Mouse (Mus musculus): ENCODE measurements around the gene Cspg4. TPM values are rescaled to one million over a fixed set of nuclear protein-coding genes. Genes with fewer than 3 reads are reported as not detected.
"Not testable (repeated sequence)": the region's sequence is repeated elsewhere in the genome, so short reads cannot be mapped to it uniquely, and the experiment has no call there.

Cspg4 gene
- total RNA-seq, 2 experiments from 2014 or later: 13.8 to 17.0 TPM

GRCm38 (mm10) chr9:56925291-56926024 lies 60.6 kb downstream of the Cspg4 start:
- DNase-seq (ENCODE audit: low spot score in 2 of 2): no peak

DNA sequence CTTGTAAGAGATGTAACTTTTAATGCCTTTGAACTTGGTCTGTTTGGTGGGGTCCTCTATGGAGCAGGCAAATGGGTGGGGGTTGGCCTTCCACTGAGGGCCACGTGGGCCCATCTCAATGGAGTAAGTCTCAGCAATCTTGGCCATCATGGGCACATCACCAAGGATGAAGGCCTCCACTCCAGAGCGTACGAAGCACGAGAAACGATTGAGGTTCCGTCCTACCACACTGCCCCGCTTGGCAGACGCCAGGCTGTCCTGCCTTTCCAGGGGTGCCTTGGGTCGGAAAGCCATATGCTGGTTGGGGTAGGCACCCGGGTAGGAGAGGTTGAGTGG lies 61.2 kb downstream of the Cspg4 start:
- DNase-seq (ENCODE audit: low spot score in 2 of 2): no peak

DNA sequence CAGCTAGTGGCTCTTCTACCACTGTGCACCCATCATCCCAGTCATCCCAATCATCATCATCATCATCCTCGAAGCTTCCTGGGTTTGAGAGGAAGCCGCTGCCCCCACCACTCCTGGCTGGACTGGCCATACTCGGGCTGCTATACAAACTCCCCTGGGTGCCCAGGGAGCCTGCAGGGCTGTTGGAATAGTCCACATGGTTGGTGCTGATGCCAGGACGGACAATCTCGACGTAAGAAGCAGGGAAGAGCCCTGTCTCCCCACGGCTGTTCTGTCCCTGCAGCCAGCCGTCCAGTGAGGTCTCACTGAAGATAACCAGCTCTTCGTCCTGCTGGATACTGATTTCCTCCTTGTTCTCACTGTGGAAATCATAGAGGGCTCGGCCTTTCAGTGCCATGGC lies 61.6 kb downstream of the Cspg4 start:
- no peak for DNase-seq (ENCODE audit: low spot score in 2 of 2)

GRCm38 (mm10) chr9:56927191-56928012 lies 62.6 kb downstream of the Cspg4 start:
- no peak for DNase-seq (ENCODE audit: low spot score in 2 of 2)

DNA sequence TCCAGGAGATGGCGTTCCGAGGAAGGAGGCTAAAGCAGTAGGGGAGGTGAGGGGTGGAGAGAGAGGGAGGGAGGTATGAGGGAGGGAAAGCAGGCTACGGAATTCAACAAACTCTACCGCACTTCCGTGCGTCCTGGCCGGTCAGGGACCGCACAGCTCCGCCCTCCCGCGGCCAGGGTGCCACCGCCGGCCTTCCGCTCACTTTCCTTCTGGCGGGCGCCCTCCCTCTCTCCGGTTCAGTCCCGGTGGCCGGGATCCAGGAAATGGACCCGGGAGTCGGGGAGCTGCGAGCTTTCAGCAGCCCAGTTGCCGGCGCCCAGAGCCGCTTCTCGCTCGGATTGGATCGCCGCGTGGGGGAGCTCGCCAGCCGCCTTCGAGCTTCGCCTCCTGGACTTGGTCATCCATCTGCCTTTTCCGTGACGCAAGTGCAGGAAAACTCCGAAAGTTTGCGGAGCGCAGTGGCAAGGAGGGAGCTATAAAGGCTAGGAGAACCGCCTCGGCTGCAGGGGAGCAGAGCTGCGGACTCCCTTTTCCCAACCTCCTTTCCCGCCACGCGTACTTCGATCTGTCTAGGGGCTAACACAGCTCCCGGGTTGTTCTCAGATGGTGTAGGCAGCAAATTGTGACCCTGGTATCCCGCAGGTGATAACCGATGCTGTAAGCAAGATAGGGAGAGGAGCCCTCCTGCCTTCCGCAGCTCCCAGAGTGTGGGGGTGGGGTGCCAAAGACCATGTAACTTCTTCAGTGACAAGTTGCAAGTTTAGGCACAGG lies 63.4 kb downstream of the Cspg4 start, which contains the start of gene Snx33:
Snx33 (minus strand) TSS at position 331 of the 771 bp plus-strand sequence.
- peak; percentile 79 to 90 for DNase-seq (ENCODE audit: low spot score in 2 of 2)

DNA sequence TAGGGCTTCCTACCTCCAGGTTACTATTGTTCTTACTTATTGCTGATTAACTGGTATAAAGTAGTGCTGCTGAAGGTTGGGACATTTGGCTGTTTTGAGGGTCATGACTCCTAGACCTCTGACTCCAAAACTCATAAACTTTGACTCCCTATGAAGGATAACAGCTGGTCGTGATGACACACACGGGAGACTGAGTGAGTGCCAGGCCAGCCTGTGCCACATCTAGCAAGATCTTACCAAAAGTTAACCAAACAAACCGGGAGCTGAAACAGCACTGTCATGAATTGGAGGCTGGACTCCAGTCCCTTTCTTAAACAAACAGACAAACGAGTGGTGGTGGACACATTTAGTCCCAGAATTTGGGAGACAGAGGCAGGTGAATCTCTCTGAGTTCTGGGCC lies 64.7 kb downstream of the Cspg4 start:
- DNase-seq (ENCODE audit: low spot score in 2 of 2): no peak

DNA sequence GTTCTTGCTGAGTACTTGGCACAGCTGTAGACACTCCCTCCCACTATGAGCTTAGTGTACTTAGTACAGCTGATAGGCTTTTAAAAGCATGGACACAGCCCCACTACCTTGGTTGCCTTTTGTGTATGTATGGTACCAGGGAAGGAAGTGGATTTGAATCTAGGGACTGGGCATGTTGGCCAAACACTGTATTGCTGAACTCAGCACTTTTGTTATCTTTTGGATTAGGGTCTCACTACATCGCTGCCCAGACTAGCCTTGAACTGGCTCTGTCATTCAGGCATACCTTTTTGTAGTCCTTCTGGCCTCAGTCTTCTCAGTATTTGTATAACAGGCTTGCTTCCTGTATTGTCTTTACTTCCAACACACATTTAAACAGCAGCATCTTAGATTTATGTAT lies 65.7 kb downstream of the Cspg4 start:
- no peak for DNase-seq (ENCODE audit: low spot score in 2 of 2)

DNA sequence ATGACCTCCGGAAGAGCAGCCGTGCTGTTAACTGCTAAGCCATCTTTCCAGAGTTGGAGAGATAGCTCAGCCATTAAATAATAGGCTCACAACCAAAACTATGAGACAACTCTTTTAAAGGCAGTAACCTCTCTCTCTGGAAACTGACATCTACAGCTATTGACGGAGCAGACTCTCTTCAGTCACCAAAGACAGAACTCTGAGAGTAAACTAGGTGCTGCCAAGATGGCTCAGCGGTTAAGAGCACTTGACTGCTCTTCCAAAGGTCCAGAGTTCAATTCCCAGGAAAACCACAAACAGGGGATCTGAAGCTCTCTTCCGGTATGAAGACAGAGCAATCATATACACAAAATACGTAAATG lies 72.0 kb downstream of the Cspg4 start:
- no peak for DNase-seq (ENCODE audit: low spot score in 2 of 2)

DNA sequence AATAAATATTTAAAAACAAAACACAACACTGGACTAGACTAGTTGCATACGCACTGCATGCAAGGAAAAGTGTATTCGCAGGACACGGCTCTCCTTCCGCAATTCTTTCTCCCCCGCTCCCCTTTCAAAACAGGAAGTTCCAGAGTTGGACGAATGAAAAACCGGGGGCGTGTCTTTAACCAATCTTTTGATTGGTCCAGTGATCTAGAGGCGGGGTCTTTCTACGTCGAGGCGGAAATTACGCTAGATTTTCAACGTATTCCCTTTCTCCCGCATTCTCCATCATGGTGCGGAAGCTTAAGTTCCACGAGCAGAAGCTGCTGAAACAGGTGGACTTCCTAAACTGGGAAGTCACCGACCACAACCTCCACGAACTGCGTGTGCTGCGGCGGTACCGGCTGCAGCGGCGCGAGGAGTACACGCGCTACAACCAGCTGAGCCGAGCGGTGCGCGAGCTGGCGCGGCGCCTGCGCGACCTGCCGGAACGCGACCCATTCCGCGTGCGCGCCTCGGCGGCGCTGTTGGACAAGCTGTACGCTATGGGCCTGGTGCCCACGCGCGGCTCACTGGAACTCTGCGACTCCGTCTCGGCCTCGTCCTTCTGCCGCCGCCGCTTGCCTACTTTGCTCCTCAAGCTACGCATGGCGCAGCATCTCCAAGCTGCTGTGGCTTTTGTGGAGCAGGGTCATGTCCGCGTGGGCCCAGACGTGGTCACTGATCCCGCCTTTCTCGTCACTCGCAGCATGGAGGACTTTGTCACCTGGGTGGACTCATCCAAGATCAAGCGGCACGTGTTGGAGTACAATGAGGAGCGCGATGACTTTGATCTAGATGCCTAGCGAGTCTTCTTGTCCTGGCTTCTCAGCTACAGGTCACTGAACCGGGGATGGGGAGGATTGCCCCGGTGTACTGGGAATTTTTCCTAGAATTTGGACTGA lies 72.7 kb downstream of the Cspg4 start, which contains the start of gene Imp3:
Imp3 (plus strand) TSS at position 253 of the 938 bp plus-strand sequence.
- DNase-seq (ENCODE audit: low spot score in 2 of 2): peak; percentile 85 to 96

GRCm38 (mm10) chr9:56938374-56938773 lies 73.5 kb downstream of the Cspg4 start:
- no peak for DNase-seq (ENCODE audit: low spot score in 2 of 2)

GRCm38 (mm10) chr9:56947481-56947880 lies 82.6 kb downstream of the Cspg4 start:
- peak in 1 of 2 experiments; percentile 52 for DNase-seq (ENCODE audit: low spot score in 2 of 2)

DNA sequence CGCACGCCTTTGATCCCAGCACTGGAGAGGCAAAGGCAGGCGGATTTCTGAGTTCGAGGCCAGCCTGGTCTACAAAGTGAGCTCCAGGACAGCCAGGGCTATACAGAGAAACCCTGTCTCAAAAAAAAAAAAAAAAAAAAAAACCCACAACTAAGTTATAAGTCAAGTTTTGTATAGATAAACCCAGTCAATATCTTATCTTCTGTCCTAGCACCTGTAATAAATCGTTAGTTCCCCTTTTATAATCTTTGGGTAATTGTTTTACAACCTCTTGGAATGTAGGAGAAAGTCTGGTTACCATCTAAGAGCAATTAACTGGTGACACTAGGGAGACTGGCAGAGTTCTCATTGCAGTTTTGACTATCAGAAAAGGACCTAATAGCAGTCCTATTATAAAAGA lies 83.9 kb downstream of the Cspg4 start:
- not testable (repeated sequence) for DNase-seq (ENCODE audit: low spot score in 2 of 2)

Other genes starting within 250 kb of the Cspg4 start
- gene Lingo1, start 68.6 kb upstream of the Cspg4 start, total RNA-seq (2021): 100 to 1,000 TPM; 261 to 262 TPM
- not detected for gene Odf3l1, start 354 bp upstream of the Cspg4 start, total RNA-seq (2021)
- gene Snx33, start 63.3 kb downstream of the Cspg4 start, total RNA-seq (2021): 1 to 10 TPM; 8.5 to 9.3 TPM
- gene Imp3, start 72.4 kb downstream of the Cspg4 start, total RNA-seq (2021): 10 to 100 TPM; 56.1 to 57.1 TPM
- 10 to 100 TPM; 16.7 to 19.3 TPM for gene Snupn, start 85.8 kb downstream of the Cspg4 start, total RNA-seq (2021)
- gene Ptpn9, start 129.9 kb downstream of the Cspg4 start, total RNA-seq (2021): 10 to 100 TPM; 29.6 to 31.6 TPM
- 10 to 100 TPM; 30.8 to 41.1 TPM for gene Sin3a, start 207.0 kb downstream of the Cspg4 start, total RNA-seq (2021)